Mouse (Mus musculus) intestine, postnatal 0 days (tissue): ENCODE measurements around the gene Mat2b. TPM values are rescaled to one million over a fixed set of nuclear protein-coding genes. Genes with fewer than 3 reads are reported as not detected.
"Not testable (repeated sequence)": the region's sequence is repeated elsewhere in the genome, so short reads cannot be mapped to it uniquely, and the experiment has no call there.

Experiments
- ATAC-seq: fragments of 200-750 bp; cut with Nextera tagmentation; 2 replicates; pipeline ENCODE4 v1.8.0; 2017; ENCODE audit warnings: mild to moderate bottlenecking, moderate TSS enrichment, moderate library complexity
- H3K27ac ChIP-seq: fragments of 300-500 bp; sonication (generic); 2 replicates; pipeline ENCODE4 v1.5.1; 2014; ENCODE audit warnings: mild to moderate bottlenecking, low read depth, low read length, moderate library complexity
- H3K27me3 ChIP-seq: fragments of 300-500 bp; sonication (generic); replicated peaks from 2 replicates; pipeline ENCODE4 v1.6.1; 2014; ENCODE audit warnings: low read length, mixed read lengths; ENCODE audit not compliant: control insufficient read depth, insufficient read depth
- H3K36me3 ChIP-seq: fragments of 300-500 bp; sonication (generic); 2 replicates; pipeline ENCODE4 v1.6.1; 2014; ENCODE audit warnings: mild to moderate bottlenecking, moderate library complexity; ENCODE audit not compliant: control insufficient read depth, insufficient read depth
- H3K4me1 ChIP-seq: fragments of 300-500 bp; sonication (generic); replicated peaks from 2 replicates; pipeline ENCODE4 v1.6.1; 2014; ENCODE audit warnings: antibody characterized with exemption, low read length, mixed read lengths; ENCODE audit not compliant: control insufficient read depth, insufficient read depth
- H3K4me2 ChIP-seq: fragments of 300-500 bp; sonication (generic); replicated peaks from 2 replicates; pipeline ENCODE4 v1.6.1; 2014; ENCODE audit warnings: low read depth, mild to moderate bottlenecking, moderate library complexity
- H3K4me3 ChIP-seq: fragments of 300-500 bp; sonication (generic); 2 replicates; pipeline ENCODE4 v1.5.1; 2014; ENCODE audit warnings: low read depth, low read length
- H3K9ac ChIP-seq: fragments of 300-500 bp; sonication (generic); 2 replicates; pipeline ENCODE4 v1.6.1; 2014; ENCODE audit warnings: mild to moderate bottlenecking, low read depth, low read length
- H3K9me3 ChIP-seq: fragments of 300-500 bp; sonication (generic); 2 replicates; pipeline ENCODE4 v1.6.1; 2016; ENCODE audit warnings: mixed run types; ENCODE audit not compliant: control insufficient read depth
- CTCF ChIP-seq: sonication (generic); IDR thresholded peaks from 2 replicates; pipeline ENCODE4 v1.5.1; 2016; ENCODE audit warnings: low read depth, mild to moderate bottlenecking, control low read depth, antibody characterized with exemption, moderate library complexity
- WGBS: fragments of 180-500 bp; shearing (Covaris S2); extraction: QIAGEN DNeasy Blood & Tissue Kit; methylation state at CpG from one replicate; pipeline ENCODE4 v1.1.7; 2014; 5-methylcytosine and 5-hydroxymethylcytosine counted together
- polyA plus RNA-seq: library from polyadenylated mRNA; unstranded; fragments of >200 nt; fragmentation: Nextera tagmentation; extraction: Ambion mirVana; gene quantifications from 2 replicates; pipeline ENCODE4 v1.2.1, GENCODE M21; 2015

Gene Mat2b
- polyA plus RNA-seq, 1 experiment from 2014 or later, result 75.7 TPM

- under 1% methylated on average over 14 of the region's 14 CpGs for WGBS
- Histone ChIP-seq H3K27me3 (no peaks in the 10 kb centered on the region), H3K4me2 (peak overlapping the region; percentile 90), H3K27ac (no peak overlapping the region), H3K36me3 (peaks cover 15% of the 10 kb centered on the region), H3K4me3 (peak overlapping the region; percentile 77), H3K9ac (peak overlapping the region; percentile 50; the same call in 1 of the 2 replicates), H3K4me1 (no peaks in the 10 kb centered on the region), H3K9me3 (no peaks in the 10 kb centered on the region)
- TF ChIP-seq CTCF, result no peak
- peak; percentile 14; the same call in 1 of the 2 replicates for ATAC-seq
Measured at GRCm38 (mm10) chr11:40732997-40733338, 38.0 kb upstream of the Mat2b start.

- Histone ChIP-seq H3K4me2 (no peak overlapping the region), H3K36me3 (peaks cover 64% of the 10 kb centered on the region), H3K9me3 (no peaks in the 10 kb centered on the region), H3K9ac (no peak overlapping the region), H3K27ac (no peak overlapping the region), H3K27me3 (no peaks in the 10 kb centered on the region), H3K4me3 (no peak overlapping the region), H3K4me1 (no peaks in the 10 kb centered on the region)
- no peak for ATAC-seq
- TF ChIP-seq CTCF, result no peak
Measured at GRCm38 (mm10) chr11:40718324-40718723, 23.3 kb upstream of the Mat2b start.

- 94% methylated on average over 5 of the region's 5 CpGs for WGBS
- Histone ChIP-seq H3K4me3 (no peak overlapping the region), H3K27me3 (no peaks in the 10 kb centered on the region), H3K9ac (no peak overlapping the region), H3K27ac (no peak overlapping the region), H3K4me1 (no peaks in the 10 kb centered on the region), H3K4me2 (no peak overlapping the region), H3K9me3 (no peaks in the 10 kb centered on the region), H3K36me3 (peaks cover 53% of the 10 kb centered on the region)
- ATAC-seq, result no peak
- TF ChIP-seq CTCF, result peak; percentile 37; the same call in 1 of the 2 replicates
Measured at GRCm38 (mm10) chr11:40715524-40715923, 20.5 kb upstream of the Mat2b start.

GRCm38 (mm10) chr11:40713858-40714257, 18.9 kb upstream of the Mat2b start:
- H3K4me1 ChIP-seq, result no peaks in the 10 kb centered on the region
- no peak overlapping the region for H3K9ac ChIP-seq
- H3K27ac ChIP-seq, result no peak overlapping the region
- H3K9me3 ChIP-seq, result no peaks in the 10 kb centered on the region
- no peak for ATAC-seq
- no peak for TF ChIP-seq CTCF
- H3K4me2 ChIP-seq, result no peak overlapping the region
- H3K27me3 ChIP-seq, result no peaks in the 10 kb centered on the region
- no peak overlapping the region for H3K4me3 ChIP-seq
- WGBS, result 61% methylated on average over 8 of the region's 8 CpGs
- H3K36me3 ChIP-seq, result peaks cover 53% of the 10 kb centered on the region

GRCm38 (mm10) chr11:40709899-40710298, 14.9 kb upstream of the Mat2b start:
- ATAC-seq, H3K4me3 ChIP-seq, H3K4me1 ChIP-seq, H3K27ac ChIP-seq, H3K4me2 ChIP-seq, H3K9me3 ChIP-seq, H3K9ac ChIP-seq, H3K27me3 ChIP-seq: not testable (repeated sequence)
- 86% methylated on average over 6 of the region's 6 CpGs for WGBS
- H3K36me3 ChIP-seq, result peaks cover 53% of the 10 kb centered on the region

GRCm38 (mm10) chr11:40694311-40695087, 504 bp downstream of the Mat2b start:
- H3K9me3 ChIP-seq, result no peaks in the 10 kb centered on the region
- no peak for TF ChIP-seq CTCF
- H3K9ac ChIP-seq, result peak overlapping the region; percentile 60
- no peak for ATAC-seq
- H3K27me3 ChIP-seq, result no peaks in the 10 kb centered on the region
- H3K36me3 ChIP-seq, result no peaks in the 10 kb centered on the region
- under 1% methylated on average over 31 of the region's 31 CpGs for WGBS
- H3K4me3 ChIP-seq, result peak overlapping the region; percentile 82
- H3K27ac ChIP-seq, result peak overlapping the region; percentile 81
- peak overlapping the region; percentile 72 for H3K4me2 ChIP-seq
- peaks cover 8% of the 10 kb centered on the region; the same call in 1 of the 2 replicates for H3K4me1 ChIP-seq
